Mouse (Mus musculus): ENCODE measurements around the gene Zfp770. TPM values are rescaled to one million over a fixed set of nuclear protein-coding genes. Genes with fewer than 3 reads are reported as not detected.

Gene Zfp770
- polyA plus RNA-seq, 1 experiment = 11.6 TPM

DNA sequence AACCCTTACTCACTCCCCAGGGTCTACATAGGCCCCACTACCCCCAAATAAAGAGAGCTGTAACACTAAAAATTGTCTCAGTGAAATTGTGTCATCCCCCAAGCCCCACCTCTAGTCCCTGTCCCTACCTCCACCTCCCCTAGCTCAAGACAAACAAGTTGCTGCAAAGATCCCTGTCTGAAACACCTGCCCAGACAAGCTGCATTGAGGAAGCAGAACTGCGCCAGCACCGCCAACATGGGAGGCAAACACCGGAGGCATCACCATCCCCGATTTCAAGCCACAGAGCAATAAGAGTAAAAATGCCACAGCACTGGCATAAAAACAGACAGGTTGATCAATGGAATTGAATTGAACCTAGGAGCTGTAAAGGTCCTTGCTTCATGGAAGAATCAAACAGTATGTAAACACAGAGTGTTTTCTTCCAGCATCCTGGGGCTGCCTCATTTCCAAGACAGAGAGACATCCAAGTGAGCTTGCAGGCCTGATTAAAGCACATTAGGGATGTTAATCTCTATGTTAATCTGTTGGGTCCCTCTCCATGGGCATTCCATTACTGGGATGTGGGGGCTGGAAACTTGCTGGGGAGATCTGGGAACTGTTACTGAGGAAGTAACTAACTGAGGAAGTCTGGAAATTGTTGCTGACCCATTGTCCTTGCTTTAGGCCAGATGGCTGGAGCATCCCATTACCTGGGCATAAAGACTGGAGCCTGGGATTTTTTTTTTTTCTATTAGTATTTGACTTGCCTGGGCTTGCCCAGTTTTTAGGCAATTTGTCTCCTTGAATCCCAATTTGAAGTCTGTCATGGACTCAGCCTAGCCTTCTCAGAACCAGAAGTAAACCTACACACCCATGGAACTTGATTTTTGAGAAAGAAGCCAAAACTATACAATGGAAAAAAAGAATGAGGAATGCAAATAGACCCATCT is 23.2 kb downstream of the Zfp770 start:
- Histone ChIP-seq H3K4me1 (ENCODE audit: control insufficient read depth, insufficient read depth, low read length) (peaks cover 2% of the 10 kb centered on the region), H3K4me3 (ENCODE audit: insufficient read depth, low read length) (no peak overlapping the region), H3K27ac (ENCODE audit: insufficient read depth, low read length) (no peak overlapping the region)
- no peak for TF ChIP-seq CTCF (IDR thresholded peaks at IDR 0.05; ENCODE audit: borderline replicate concordance, insufficient read depth, low read length)
- no peak for TF ChIP-seq POLR2A (IDR thresholded peaks at IDR 0.05; ENCODE audit: low read depth, low read length)

DNA sequence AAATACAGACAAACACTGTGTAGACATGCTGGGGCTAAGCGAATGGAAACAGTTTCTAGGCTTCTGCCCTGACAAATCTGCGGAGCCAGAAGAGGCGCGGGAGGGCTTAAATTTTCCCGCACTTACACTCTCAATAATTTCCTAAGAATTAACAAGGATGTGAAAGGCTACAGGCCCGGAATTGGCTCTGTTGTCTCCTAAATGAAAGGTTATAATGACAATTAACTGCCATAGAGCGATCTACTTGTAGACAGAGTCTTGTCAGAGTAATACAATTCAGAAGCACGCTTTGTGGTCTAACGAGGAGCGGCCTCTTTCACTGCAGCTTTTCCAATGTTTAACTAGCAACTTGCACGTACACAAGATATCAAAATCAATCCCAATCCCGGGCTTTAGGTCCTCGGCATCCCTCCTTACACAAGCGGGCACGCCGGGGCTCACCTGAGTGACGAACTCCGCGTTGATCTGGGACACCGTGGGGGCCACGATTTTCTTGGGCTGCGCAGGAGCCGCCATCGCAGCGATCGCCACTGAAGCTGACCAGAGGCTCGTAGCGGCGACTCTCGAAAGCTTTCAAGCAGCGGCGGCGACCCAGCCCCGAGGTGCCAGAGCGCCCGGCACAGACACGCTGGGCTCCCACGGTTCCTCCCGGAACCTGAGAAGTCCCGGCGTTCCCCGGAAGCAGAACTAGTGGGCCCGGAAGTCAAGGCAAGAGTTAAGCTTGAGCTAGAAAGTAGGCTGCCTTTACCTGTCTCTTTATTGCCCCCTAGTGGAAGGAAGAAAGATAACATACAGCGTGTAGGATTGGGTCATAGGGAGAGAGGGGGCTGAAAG is 26.4 kb downstream of the Zfp770 start:
- TF ChIP-seq CTCF (IDR thresholded peaks at IDR 0.05; ENCODE audit: borderline replicate concordance, insufficient read depth, low read length) = no peak
- peak; percentile 88 for TF ChIP-seq POLR2A (IDR thresholded peaks at IDR 0.05; ENCODE audit: low read depth, low read length)

DNA sequence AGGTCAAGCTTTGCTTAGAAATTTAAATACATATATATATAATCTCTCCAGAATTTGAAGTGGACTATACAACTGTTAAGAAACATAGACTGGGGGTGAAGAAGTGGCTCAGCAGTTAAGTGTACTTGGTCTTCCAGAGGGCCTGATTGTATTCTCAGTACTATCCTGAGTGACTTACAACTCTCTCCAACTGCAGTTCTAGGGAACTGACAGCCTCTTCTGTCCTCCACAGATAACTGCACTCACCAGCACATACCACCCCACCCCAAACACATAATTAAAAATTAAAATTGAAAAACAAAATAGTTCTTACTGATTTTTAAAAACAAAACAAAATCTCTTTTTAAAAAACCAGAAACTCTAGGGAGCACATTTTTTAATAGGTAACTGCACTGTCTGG is 28.0 kb downstream of the Zfp770 start:
- TF ChIP-seq CTCF (IDR thresholded peaks at IDR 0.05; ENCODE audit: borderline replicate concordance, insufficient read depth, low read length) = no peak
- no peak for TF ChIP-seq POLR2A (IDR thresholded peaks at IDR 0.05; ENCODE audit: low read depth, low read length)
- peaks cover 2% of the 10 kb centered on the region for H3K4me1 ChIP-seq (ENCODE audit: control insufficient read depth, insufficient read depth, low read length)
- no peak overlapping the region for H3K27ac ChIP-seq (ENCODE audit: insufficient read depth, low read length)
- no peak overlapping the region for H3K4me3 ChIP-seq (ENCODE audit: insufficient read depth, low read length)

More for the DNA sequence above, 26.4 kb downstream of the Zfp770 start:
- H3K4me1 ChIP-seq (ENCODE audit: control insufficient read depth, insufficient read depth, low read length) = peaks cover 2% of the 10 kb centered on the region
- H3K27ac ChIP-seq (ENCODE audit: insufficient read depth, low read length) = no peak overlapping the region
- peak overlapping the region; percentile 99 for H3K4me3 ChIP-seq (ENCODE audit: insufficient read depth, low read length)

DNA sequence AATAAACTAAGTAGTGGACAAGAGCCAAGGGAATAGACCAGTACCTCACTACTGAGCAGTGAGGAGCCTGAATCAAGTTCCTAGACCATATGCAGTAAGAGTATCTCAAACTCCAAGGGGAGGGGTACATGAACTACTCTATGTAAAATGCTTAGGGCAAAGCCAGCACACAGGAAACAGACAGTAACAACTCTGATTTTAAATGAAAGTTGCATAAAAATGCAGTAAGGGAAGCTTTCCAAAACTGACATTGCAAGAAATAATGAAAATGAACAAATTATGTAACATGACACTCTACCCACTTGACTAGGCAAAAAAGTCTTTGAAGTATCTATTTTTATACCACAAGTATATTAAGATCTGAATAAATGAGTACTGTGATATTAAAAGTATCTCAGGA is 33.4 kb downstream of the Zfp770 start:
- H3K4me3 ChIP-seq (ENCODE audit: insufficient read depth, low read length) = no peak overlapping the region
- no peak for TF ChIP-seq CTCF (IDR thresholded peaks at IDR 0.05; ENCODE audit: borderline replicate concordance, insufficient read depth, low read length)
- TF ChIP-seq POLR2A (IDR thresholded peaks at IDR 0.05; ENCODE audit: low read depth, low read length) = no peak
- H3K27ac ChIP-seq (ENCODE audit: insufficient read depth, low read length) = no peak overlapping the region
- H3K4me1 ChIP-seq (ENCODE audit: control insufficient read depth, insufficient read depth, low read length) = no peaks in the 10 kb centered on the region

DNA sequence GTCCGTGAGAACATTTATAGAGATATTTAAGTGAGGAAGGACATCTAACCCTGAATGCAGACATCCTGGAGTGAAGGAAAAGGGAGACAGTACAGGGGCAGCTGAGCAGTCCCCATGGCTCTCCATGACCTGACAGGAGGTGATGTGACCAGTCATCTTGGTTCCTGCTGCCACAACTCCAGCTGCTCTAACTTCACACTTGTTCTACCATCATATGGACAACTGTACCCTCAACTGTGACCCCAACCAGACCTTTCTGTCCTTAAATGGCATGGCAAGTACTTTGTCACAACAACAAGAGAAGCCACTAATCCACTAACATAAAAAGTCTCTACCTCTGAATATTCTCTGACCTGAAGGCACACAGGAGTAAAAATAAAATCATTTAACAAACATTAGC is 39.3 kb downstream of the Zfp770 start:
- no peak for TF ChIP-seq CTCF (IDR thresholded peaks at IDR 0.05; ENCODE audit: borderline replicate concordance, insufficient read depth, low read length)

DNA sequence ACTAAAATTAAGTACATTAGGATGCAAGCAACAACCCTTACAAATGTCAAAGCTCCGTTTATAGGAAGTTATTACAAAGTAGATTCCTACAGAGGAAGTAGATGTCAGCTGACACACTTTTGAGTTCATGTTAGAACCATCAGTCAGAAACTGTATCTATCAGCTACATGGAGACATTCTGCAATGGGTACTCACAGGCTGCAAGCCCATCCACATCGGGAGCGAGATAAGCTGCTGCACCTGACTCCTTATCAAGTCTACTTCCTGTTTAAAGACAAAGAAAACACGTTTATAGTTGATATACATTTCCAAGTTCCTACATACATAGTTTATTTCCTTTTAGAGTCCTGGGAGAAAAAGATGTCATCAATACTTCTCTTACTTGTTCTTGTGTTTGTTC is 43.9 kb downstream of the Zfp770 start:
- Histone ChIP-seq H3K27ac (ENCODE audit: insufficient read depth, low read length) (no peak overlapping the region), H3K4me1 (ENCODE audit: control insufficient read depth, insufficient read depth, low read length) (no peaks in the 10 kb centered on the region), H3K4me3 (ENCODE audit: insufficient read depth, low read length) (no peak overlapping the region)
- no peak for TF ChIP-seq CTCF (IDR thresholded peaks at IDR 0.05; ENCODE audit: borderline replicate concordance, insufficient read depth, low read length)

More for the DNA sequence above, 39.3 kb downstream of the Zfp770 start:
- H3K27ac ChIP-seq (ENCODE audit: insufficient read depth, low read length) = no peak overlapping the region
- no peaks in the 10 kb centered on the region for H3K4me1 ChIP-seq (ENCODE audit: control insufficient read depth, insufficient read depth, low read length)
- no peak overlapping the region for H3K4me3 ChIP-seq (ENCODE audit: insufficient read depth, low read length)

DNA sequence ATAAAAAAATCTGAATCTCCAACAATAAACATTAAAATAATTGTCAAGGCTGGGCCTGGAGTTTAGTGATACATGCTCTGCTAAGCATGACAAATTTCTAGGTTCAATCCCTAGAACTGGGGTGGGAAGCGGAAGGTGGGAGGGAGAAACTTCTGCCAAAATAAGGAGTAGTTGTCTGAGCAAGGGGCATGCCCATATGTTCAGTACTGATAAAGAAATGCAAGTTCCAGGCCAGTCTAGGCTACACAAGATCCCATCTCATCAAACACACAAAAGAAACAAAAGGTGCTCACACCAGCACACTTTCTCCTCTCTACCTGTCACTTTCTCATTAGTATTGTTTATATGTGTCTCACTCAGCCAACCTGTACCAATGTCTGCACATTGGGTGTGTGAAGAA is 44.6 kb downstream of the Zfp770 start:
- no peak overlapping the region for H3K4me3 ChIP-seq (ENCODE audit: insufficient read depth, low read length)
- TF ChIP-seq CTCF (IDR thresholded peaks at IDR 0.05; ENCODE audit: borderline replicate concordance, insufficient read depth, low read length) (no peak), POLR2A (IDR thresholded peaks at IDR 0.05; ENCODE audit: low read depth, low read length) (no peak)

DNA sequence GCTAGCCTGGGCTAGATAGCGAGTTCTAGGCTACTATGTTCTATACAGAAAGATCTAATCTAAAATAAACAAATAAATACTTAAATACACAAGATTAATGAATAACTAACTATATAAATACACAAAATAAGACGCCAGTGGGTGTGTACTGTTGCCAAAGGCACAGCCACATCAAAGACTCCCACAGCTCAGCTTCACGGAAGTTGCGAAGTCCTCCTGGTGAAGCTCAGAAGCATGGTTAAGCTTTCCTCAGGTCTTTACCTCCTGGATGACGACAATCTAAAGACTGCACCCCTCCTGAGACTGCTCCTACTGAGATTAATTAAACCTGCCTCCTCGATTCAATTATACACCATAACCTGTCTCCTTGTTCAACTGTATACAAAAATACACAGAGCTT is 48.0 kb downstream of the Zfp770 start:
- no peak overlapping the region for H3K4me3 ChIP-seq (ENCODE audit: insufficient read depth, low read length)
- no peaks in the 10 kb centered on the region for H3K4me1 ChIP-seq (ENCODE audit: control insufficient read depth, insufficient read depth, low read length)
- TF ChIP-seq POLR2A (IDR thresholded peaks at IDR 0.05; ENCODE audit: low read depth, low read length) (no peak), CTCF (IDR thresholded peaks at IDR 0.05; ENCODE audit: borderline replicate concordance, insufficient read depth, low read length) (no peak)
- no peak overlapping the region for H3K27ac ChIP-seq (ENCODE audit: insufficient read depth, low read length)

More for the DNA sequence above, 44.6 kb downstream of the Zfp770 start:
- no peaks in the 10 kb centered on the region for H3K4me1 ChIP-seq (ENCODE audit: control insufficient read depth, insufficient read depth, low read length)
- no peak overlapping the region for H3K27ac ChIP-seq (ENCODE audit: insufficient read depth, low read length)

DNA sequence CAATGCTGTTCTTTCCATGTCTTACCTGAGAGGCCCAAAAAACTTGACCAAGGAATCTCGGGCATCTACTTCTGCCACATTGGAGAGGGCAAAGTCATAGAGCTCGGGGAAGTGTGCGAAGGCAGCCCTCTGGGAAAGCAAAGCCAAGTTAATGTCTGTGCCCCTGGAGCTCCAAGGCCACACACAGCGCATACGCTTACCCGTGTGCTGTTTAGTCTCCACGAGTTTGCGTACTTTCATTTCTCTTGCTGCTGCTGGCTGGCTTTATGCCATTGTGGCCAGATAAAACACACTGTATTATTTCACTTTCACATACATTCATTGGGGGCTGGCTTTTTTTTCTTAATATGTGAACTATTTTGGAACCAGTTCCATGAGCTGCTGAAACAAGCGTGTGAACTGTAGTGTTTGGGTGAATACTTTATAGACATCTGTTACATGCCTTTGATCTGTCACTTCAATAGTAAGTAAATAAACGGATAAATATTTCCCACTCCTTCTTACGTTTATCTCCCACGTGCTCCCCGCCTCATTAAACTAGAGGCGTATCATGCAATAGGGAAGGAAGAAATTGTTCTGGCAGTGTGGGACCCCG is 54.3 kb downstream of the Zfp770 start:
- no peak overlapping the region for H3K27ac ChIP-seq (ENCODE audit: insufficient read depth, low read length)
- TF ChIP-seq CTCF (IDR thresholded peaks at IDR 0.05; ENCODE audit: borderline replicate concordance, insufficient read depth, low read length) (no peak), POLR2A (IDR thresholded peaks at IDR 0.05; ENCODE audit: low read depth, low read length) (no peak)
- no peaks in the 10 kb centered on the region for H3K4me1 ChIP-seq (ENCODE audit: control insufficient read depth, insufficient read depth, low read length)
- no peak overlapping the region for H3K4me3 ChIP-seq (ENCODE audit: insufficient read depth, low read length)

Measured in embryonic fibroblast, embryonic 13.5 days (primary cell).